Mouse (Mus musculus): ENCODE measurements around the gene Tmem178b.

- TF ChIP-seq CTCF (IDR thresholded peaks at IDR 0.05; ENCODE audit: extremely low read depth, insufficient read length, insufficient replicate concordance, low read depth, low read length) (no peak), POLR2A (IDR thresholded peaks at IDR 0.05; ENCODE audit: low read depth, low read length) (no peak)
These were observed 344.1 kb downstream of the Tmem178b start for GRCm38 (mm10) chr6:40217154-40217553.

Data from small intestine, adult 2 months (tissue).